Mouse (Mus musculus) neutrophil, adult 65 days (primary cell): ENCODE measurements around the gene Zfp871. TPM values are rescaled to one million over a fixed set of nuclear protein-coding genes. Genes with fewer than 3 reads are reported as not detected.

Source experiments
- total RNA-seq: library from RNA; stranded (reverse); gene quantifications from 2 replicates; pipeline ENCODE4 v1.2.4, GENCODE M21; 2023

Zfp871 gene
- 74.6 and 114 TPM in 2 replicates for total RNA-seq

GRCm38 (mm10) chr17:32788094-32788559 is at the start of gene Zfp871:
Gene Zfp871, minus strand, starts transcription at chr17:32788287.

GRCm38 (mm10) chr17:32829540-32830417 is 41.7 kb upstream of the Zfp871 start, which contains the start of gene Zfp799:
Gene Zfp799, minus strand, starts transcription at chr17:32830261.

GRCm38 (mm10) chr17:32809544-32810374 is 21.7 kb upstream of the Zfp871 start, which contains the start of gene Zfp811:
Gene Zfp811, minus strand, starts transcription at chr17:32809931.

Other genes starting within 250 kb of the Zfp871 start
- 0.20 and 0.51 TPM in 2 replicates for gene Cyp4f37, start 167.0 kb downstream of the Zfp871 start, total RNA-seq
- gene Cyp4f40, start 129.4 kb downstream of the Zfp871 start, total RNA-seq: not detected in 2 replicates
- gene Cyp4f15, start 102.7 kb downstream of the Zfp871 start, total RNA-seq: not detected in 2 replicates
- not detected in 2 replicates for gene Zfp811, start 21.6 kb upstream of the Zfp871 start, total RNA-seq
- 0.79 and 1.3 TPM in 2 replicates for gene Zfp799, start 42.0 kb upstream of the Zfp871 start, total RNA-seq
- 0.34 and 0.73 TPM in 2 replicates for gene Zfp870, start 103.4 kb upstream of the Zfp871 start, total RNA-seq
- not detected in 2 replicates for gene Cyp4f14, start 129.1 kb upstream of the Zfp871 start, total RNA-seq
- gene Cyp4f13, start 159.1 kb upstream of the Zfp871 start, total RNA-seq: 63.2 and 86.6 TPM in 2 replicates
- gene Zfp472, start 177.5 kb upstream of the Zfp871 start, total RNA-seq: 13.3 and 18.4 TPM in 2 replicates
- gene Zfp952, start 204.8 kb upstream of the Zfp871 start, total RNA-seq: 3.8 and 4.6 TPM in 2 replicates
- gene Zfp763, start 245.1 kb upstream of the Zfp871 start, total RNA-seq: 0.60 and 0.82 TPM in 2 replicates